Mouse (Mus musculus): ENCODE measurements around the gene Gm4952.

GRCm38 (mm10) chr19:12634963-12635362 is 35.2 kb downstream of the Gm4952 start:
- TF ChIP-seq POLR2A (IDR thresholded peaks at IDR 0.05; ENCODE audit: insufficient read length, low read depth): no peak
- no peak for TF ChIP-seq TCF12 (IDR thresholded peaks at IDR 0.05; ENCODE audit: insufficient read depth, poor library complexity, severe bottlenecking)
- no peak for TF ChIP-seq MYOG (IDR thresholded peaks at IDR 0.05; ENCODE audit: control insufficient read depth in 1 of 3, insufficient read depth in 1 of 3, insufficient read length in 2 of 3, low read depth in 2 of 3)
- no peak for TF ChIP-seq MYOD1 (IDR thresholded peaks at IDR 0.05; ENCODE audit: control insufficient read depth in 1 of 3, insufficient read length in 2 of 3, low read depth in 2 of 3)
- no peak for TF ChIP-seq MAX (IDR thresholded peaks at IDR 0.05; ENCODE audit: low read depth)
- TF ChIP-seq CEBPB (IDR thresholded peaks at IDR 0.05; ENCODE audit: insufficient read depth, poor library complexity, severe bottlenecking): no peak
- TF ChIP-seq REST (IDR thresholded peaks at IDR 0.05; ENCODE audit: insufficient read depth, insufficient read length): no peak
- no peak for TF ChIP-seq POLR2AphosphoS2 (IDR thresholded peaks at IDR 0.05; ENCODE audit: insufficient read length, low read depth)
- TF ChIP-seq USF1 (IDR thresholded peaks at IDR 0.05; ENCODE audit: low read depth): no peak
- TF ChIP-seq E2F4 (IDR thresholded peaks at IDR 0.05; ENCODE audit: insufficient read depth): no peak
- TF ChIP-seq TCF3 (IDR thresholded peaks at IDR 0.05; ENCODE audit: insufficient read length, low read depth): no peak
- TF ChIP-seq SRF (IDR thresholded peaks at IDR 0.05; ENCODE audit: control insufficient read depth, insufficient read length, low read depth): no peak

All from myocyte (in vitro differentiated cells).